Mouse (Mus musculus) cerebellum, postnatal 25 days (tissue): Measurements from ENCODE around the gene Ankle2.

Experiments used
- DNase-seq, 2 experiments: peaks; one replicate each; pipeline ENCODE4 v3.0.0; 2021; ENCODE audit warnings: mixed read lengths in 2 of 2

Ankle2 gene

DNA sequence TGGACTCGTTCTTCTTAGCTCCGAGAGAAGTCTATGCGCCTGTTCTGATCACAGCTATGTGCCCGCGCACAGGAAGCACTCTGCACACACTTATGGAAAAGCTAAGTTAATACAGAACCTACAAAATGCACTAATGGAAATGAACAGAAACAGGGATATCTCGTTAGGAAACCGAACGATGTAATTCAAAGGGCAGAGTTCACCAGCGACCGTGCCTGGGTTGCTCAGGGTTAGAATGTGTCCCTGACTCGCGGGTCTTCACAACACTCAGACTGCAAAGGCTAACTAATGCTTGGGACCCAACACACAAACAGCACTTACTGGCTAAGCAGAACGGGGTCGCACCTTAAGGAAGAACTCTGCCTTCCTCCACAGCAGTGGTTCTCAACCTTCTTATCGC is 54.4 kb downstream of the Ankle2 start:
- peak in 1 of 2 experiments; percentile 10 for DNase-seq

DNA sequence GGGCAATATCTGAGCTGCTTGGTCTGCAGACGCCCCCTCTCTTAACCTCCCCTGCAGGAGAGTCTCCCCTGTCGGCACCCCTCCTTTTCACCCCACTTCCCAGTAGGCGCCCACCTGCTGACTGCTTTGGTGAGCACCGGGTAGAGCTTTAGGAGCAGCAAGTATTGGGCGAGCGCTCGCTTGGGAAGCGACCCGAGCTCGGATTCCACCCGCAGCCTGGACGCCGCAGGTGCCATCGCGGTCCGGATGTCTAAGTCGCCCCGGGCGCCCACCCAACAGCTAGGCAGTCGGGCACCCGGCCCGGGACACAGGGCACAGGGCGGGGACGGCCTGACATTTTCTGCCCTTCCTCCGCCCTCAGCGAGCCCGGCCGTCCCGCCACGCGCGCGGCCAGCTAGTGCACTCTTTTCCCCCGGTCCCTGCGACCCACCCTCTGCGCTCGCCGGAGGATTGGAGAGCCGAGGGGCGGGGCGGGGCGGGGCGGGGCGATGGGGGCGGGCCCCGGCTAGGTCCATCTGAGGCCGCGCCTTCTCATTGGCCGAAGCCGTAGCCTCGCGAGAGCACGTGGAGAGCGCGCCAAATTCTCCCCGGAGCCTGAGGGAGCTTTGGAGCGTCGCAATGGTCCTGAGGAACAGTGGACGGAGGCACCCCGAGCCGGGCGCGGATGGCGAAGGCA is 55.1 kb downstream of the Ankle2 start, which contains the start of the genes Pxmp2 and Pole:
Gene Pxmp2 (minus strand): TSS at position 417 of the 676 bp plus-strand sequence.
Gene Pole (plus strand): TSS at position 537 of the 676 bp plus-strand sequence.
- DNase-seq = peak; percentile 87 to 93

DNA sequence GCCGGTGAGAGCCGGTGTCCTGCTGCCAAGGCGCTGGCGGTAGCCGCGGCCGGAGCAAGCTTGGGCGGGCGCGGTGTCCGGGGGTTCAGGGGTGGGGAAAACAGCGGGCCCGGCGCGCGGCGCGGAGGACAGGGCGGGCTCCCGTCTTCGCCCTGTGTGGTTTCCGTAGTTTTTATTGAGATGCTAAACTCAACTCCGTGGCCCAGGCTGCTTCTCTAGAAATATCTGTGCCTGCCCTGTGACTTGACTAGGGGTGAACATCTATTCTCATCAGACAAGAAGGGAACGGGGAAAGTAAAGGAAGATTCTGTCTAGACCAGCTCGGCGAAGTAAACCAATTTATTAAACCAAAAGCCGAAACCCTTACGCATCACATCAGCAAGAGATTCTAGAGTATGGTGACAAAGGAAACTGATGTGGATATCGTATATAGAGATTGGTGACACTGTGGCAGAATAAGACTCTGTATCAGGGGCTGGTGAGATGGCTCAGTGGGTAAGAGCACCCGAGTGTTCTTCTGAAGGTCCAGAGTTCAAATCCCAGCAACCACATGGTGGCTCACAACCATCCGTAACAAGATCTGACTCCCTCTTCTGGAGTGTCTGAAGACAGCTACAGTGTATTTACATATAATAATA is 55.8 kb downstream of the Ankle2 start:
- no peak for DNase-seq

DNA sequence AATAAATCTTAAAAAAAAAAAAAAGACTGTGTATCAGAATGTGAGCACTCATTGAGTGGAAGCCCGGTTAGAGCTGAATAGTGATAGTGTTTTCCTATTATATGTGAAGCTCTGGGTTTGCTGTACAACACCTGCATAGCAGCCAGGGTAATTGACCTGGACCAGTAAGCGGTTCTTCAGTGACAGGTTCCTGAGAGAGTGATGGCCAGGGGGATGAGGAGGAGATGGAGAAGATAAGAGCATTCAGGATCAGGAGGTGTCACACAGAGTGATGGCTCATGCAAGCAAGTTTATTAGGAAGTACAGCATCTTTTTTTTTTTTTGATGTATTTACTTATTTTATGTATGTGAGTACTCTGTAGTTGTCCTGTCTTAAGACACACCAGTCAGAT is 56.3 kb downstream of the Ankle2 start:
- DNase-seq = no peak

DNA sequence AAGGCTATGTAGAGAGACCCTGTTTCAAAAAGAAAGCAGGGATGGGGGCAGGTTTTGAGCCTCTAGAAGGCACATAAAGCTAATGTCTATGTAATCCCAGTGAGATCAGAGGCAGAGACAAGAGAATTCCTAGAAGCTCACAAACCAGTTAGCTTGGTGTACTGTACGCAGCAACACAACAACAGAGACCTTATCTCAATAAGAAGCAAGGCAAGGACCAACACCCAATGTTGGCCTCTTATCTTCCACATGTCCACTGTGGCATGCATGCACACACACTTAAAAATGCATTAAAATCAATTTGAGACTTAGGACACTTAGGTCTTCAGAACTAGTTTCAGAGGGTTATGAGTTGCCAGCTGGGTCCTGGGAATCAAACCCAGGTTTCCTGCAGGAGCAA is 60.8 kb downstream of the Ankle2 start:
- no peak for DNase-seq

DNA sequence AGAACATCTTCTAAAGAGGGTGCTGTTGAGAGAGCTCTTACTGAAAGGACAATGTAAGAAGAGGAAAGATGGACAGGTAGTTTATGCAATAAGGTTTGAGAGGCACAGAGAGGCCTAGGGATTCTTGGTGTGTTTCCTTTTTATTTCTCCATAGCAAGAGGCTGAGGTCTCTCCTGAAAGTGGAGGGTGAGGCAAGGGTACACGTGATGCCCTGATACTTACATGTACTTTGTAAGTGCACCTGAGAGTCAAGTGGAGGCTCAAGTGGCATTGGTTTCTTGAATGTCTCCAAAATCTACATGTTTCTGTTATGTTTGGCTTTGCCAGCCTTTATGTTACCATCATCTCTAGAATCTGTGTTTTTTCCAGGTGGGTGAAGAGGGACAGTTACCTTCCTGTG is 65.8 kb downstream of the Ankle2 start:
- no peak for DNase-seq

DNA sequence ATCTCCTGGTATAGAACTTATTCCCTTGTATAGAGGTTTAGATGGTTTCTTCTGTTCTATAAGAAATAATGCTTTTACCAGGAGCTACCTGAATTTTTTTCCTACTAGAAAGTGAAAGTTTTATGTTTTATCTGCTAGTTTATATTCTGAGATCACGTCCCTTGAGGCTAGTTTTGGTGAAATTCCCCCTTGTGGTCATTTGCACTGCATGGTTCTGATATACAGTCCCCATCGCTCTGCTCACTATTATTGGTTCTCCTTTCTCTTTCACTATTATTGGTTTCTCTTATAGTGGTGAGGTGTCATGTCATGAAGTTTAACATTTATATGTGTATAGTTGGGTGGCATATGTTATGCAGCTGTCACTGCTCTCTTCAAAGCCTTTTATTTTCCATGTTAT is 69.8 kb downstream of the Ankle2 start:
- no peak for DNase-seq
